Mouse (Mus musculus) forebrain, embryonic 13.5 days (tissue): Measurements from ENCODE around the gene Dnaaf1. TPM values are rescaled to one million over a fixed set of nuclear protein-coding genes. Genes with fewer than 3 reads are reported as not detected.
A peak's percentile ranks its signal among the peaks of the same experiment; 100 is the strongest.

ENCODE experiments used
- ATAC-seq: fragments of 200-750 bp; cut with Nextera tagmentation; 2 replicates; pipeline ENCODE4 v1.8.0; 2017
- H3K27ac ChIP-seq: fragments of 300-500 bp; sonication (generic); 2 replicates; pipeline ENCODE4 v1.5.1; 2015; ENCODE audit warnings: inconsistent platforms, mild to moderate bottlenecking, moderate library complexity
- H3K27me3 ChIP-seq: fragments of 300-500 bp; sonication (generic); 2 replicates; pipeline ENCODE4 v1.6.1; 2015; ENCODE audit warnings: mild to moderate bottlenecking, inconsistent platforms
- H3K36me3 ChIP-seq: fragments of 300-500 bp; sonication (generic); 2 replicates; pipeline ENCODE4 v1.6.1; 2015; ENCODE audit warnings: mild to moderate bottlenecking, inconsistent platforms; ENCODE audit not compliant: poor library complexity, severe bottlenecking
- H3K4me1 ChIP-seq: fragments of 300-500 bp; sonication (generic); 2 replicates; pipeline ENCODE4 v1.6.1; 2015; ENCODE audit warnings: inconsistent platforms
- H3K4me2 ChIP-seq: fragments of 300-500 bp; sonication (generic); 2 replicates; pipeline ENCODE4 v1.6.1; 2015; ENCODE audit warnings: inconsistent platforms, mild to moderate bottlenecking, moderate library complexity
- H3K4me3 ChIP-seq: fragments of 300-500 bp; sonication (generic); 2 replicates; pipeline ENCODE4 v1.5.1; 2015; ENCODE audit warnings: mild to moderate bottlenecking, inconsistent platforms
- H3K9ac ChIP-seq: fragments of 300-500 bp; sonication (generic); 2 replicates; pipeline ENCODE4 v1.6.1; 2015; ENCODE audit warnings: mild to moderate bottlenecking, inconsistent platforms
- H3K9me3 ChIP-seq: fragments of 300-500 bp; sonication (generic); replicated peaks from 2 replicates; pipeline ENCODE4 v1.6.1; 2016; ENCODE audit warnings: inconsistent platforms
- WGBS: fragments of 180-500 bp; shearing (Covaris S2); methylation state at CpG from one replicate; pipeline ENCODE4 v1.1.7; 2015; 5-methylcytosine and 5-hydroxymethylcytosine counted together
- polyA plus RNA-seq: library from polyadenylated mRNA; unstranded; fragments of >200 nt; fragmentation: Nextera tagmentation; extraction: Ambion mirVana; gene quantifications from 2 replicates; pipeline ENCODE4 v1.2.1, GENCODE M21; 2015

Gene Dnaaf1
- polyA plus RNA-seq, 1 experiment from 2014 or later = 0.19 TPM

DNA sequence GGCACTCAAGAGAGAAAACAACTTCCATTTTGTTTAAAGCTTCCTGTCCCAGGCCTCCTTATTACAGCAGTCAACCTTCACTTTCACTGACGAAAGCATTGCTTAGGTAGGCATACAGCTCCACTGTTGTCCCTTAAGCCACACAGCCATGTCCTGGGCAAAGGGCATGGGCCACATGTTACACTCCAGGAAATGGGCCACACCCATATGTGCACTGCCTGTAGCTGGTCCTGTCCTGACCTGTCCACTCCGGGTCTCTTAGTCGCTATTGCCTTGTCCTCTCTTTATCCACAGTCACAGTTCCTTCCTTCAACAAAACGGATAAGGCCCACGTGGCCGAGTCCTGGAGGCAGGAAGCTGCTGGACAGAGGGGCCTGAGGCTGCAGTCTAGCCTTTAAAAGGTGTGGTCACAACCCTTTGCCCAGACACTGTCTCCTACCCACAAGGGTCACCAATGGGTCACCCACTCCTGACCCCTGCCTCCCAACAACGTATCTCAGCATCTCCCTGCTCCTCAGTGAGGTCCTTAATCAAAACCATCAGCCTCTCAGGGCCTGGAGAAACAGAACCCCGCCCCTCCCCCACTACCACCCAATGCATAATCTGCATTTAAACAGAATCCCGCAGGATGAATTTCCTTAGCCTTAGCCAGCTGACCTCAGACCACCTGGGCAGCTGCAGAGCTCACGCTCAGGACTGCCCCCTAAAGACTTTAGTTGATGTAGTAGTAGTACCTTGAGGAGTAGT is 52.8 kb downstream of the Dnaaf1 start:
- Histone ChIP-seq H3K9me3 (no peaks in the 10 kb centered on the region), H3K4me2 (no peak overlapping the region), H3K27ac (no peak overlapping the region), H3K9ac (no peak overlapping the region), H3K4me1 (no peaks in the 10 kb centered on the region), H3K27me3 (peaks cover 3% of the 10 kb centered on the region), H3K36me3 (no peaks in the 10 kb centered on the region), H3K4me3 (no peak overlapping the region)
- ATAC-seq = no peak
- WGBS = 50% methylated on average over 10 of the region's 10 CpGs

DNA sequence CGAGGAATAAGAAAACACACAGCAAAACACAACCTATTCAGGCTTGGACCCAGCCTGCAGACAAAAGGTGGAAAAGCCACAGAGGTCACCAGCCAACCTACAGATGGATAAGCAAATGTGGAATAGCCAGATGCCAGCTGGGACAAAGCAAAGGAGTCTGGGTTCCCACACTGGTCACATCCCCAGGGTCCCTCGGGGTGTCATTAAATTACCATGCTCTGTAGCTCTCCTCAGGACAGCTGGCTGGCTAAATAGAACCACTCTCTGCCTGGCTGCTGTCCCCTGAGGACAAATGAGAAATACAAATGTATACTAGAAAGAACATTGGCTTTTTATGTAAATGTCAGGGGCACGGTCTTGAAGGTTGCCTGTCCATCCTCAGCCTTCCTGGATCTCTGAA is 55.8 kb downstream of the Dnaaf1 start:
- Histone ChIP-seq H3K27me3 (peaks cover 33% of the 10 kb centered on the region), H3K4me1 (no peaks in the 10 kb centered on the region; the same call in 1 of the 2 replicates), H3K4me2 (no peak overlapping the region), H3K27ac (no peak overlapping the region), H3K9me3 (no peaks in the 10 kb centered on the region), H3K4me3 (no peak overlapping the region), H3K9ac (no peak overlapping the region), H3K36me3 (no peaks in the 10 kb centered on the region)
- no peak for ATAC-seq
- 54% methylated on average over 3 of the region's 3 CpGs for WGBS

DNA sequence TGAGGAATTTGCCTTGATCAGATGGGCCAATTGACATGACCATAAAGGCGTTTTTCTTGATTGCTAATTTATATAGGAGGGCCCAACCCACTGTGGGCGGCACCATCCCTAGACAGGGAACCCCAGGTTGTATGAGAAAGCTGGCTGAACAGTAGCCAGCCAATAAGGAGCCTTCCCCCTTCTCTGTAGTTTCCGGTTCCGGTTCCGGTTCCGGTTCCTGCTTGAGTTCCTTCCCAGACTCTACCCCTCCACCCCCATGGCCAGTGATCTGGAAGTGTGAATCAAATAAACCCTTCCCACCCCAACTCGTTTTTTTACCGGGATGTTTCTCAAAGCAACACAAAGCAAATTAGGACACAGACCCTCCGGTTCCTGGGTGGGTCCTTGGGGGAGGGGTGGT is 57.2 kb downstream of the Dnaaf1 start:
- Histone ChIP-seq H3K9me3 (no peaks in the 10 kb centered on the region), H3K27me3 (peaks cover 36% of the 10 kb centered on the region), H3K36me3 (no peaks in the 10 kb centered on the region), H3K4me2 (no peak overlapping the region), H3K4me3 (no peak overlapping the region), H3K9ac (no peak overlapping the region), H3K27ac (no peak overlapping the region), H3K4me1 (no peaks in the 10 kb centered on the region; the same call in 1 of the 2 replicates)
- no peak for ATAC-seq
- 85% methylated on average over 9 of the region's 9 CpGs for WGBS

DNA sequence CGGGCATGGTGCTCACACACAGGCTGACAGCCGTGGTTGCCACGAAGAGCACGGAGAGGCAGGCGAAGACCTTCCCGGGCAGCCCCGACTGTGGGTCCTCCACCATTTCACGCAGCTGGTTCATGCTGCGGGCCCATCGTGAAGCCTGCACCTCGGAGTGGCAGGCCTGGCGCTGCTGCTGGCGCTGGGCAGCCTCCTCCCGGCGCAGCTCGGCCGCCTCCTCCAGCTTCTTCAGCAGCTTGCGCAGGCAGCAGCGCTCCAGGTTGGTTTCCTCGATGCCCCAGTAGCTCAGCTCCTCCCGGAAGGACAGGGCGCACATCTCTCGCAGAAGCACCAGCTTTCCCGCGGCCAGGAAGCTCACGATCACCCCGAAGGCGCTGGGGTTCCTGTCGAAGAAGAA is 57.9 kb downstream of the Dnaaf1 start:
- WGBS = 47% methylated on average over 29 of the region's 29 CpGs
- no peaks in the 10 kb centered on the region for H3K9me3 ChIP-seq
- no peak overlapping the region for H3K4me3 ChIP-seq
- no peaks in the 10 kb centered on the region; the same call in 1 of the 2 replicates for H3K4me1 ChIP-seq
- no peak overlapping the region for H3K9ac ChIP-seq
- no peak overlapping the region; the same call in 1 of the 2 replicates for H3K4me2 ChIP-seq
- no peak overlapping the region for H3K27ac ChIP-seq
- peaks cover 36% of the 10 kb centered on the region for H3K27me3 ChIP-seq
- no peak for ATAC-seq
- H3K36me3 ChIP-seq = no peaks in the 10 kb centered on the region

DNA sequence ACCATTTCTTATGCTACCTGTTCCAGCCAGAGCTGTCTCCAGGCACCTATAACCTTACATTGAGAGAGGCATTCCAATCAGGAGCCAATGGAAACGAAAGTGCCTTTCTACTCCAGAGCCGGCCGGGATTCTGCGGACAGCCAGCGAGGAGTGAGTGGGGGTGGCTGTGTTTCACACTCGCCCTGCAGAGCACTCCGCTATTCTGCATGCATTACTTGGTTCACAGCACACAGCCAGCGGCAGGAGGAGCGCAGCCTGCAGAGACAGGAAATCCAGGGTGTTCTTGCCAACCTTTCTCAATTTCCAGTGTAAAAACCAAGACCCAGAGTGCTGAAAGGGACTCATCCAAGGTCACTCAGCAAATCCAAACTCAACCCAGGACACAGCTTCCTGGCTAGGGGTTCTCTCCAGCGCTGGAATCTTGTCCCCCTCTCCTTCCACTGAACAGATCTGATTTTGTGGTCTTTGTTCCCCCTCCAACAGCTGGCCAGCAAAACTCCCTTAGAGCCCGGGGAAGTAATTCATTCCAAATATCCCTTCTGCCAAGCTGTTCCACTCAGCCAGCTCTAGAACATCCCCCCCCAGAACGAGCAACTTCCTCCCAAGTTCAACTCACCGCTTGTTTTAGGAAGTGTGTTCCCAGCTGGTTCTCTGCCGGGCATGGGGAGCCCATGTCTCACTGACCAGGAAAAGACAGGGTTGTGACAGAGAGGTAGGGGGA is 59.7 kb downstream of the Dnaaf1 start:
- no peaks in the 10 kb centered on the region for H3K36me3 ChIP-seq

DNA sequence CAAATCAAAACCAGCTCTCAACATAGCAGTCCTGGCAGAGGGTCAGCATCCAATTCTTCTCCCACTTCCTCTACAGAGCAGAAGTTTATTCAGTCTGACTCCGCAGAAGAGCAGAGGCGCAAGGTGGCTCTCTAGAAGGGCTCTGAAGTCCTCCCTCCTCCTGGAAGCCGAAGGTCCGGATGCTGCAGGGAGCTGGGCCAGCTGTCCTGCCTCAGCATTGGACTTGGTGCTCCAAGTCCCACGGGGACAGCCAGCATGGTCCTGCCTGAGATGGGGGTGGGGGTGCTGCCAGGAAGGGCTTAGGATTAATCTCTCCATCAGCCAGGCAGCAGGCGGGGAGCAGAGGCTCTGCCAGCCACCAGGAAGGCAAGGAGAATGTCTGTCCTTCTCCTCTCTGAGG is 60.3 kb downstream of the Dnaaf1 start, which contains the start of gene Kcng4:
Gene Kcng4 (minus strand): TSS at position 303 of the 400 bp plus-strand sequence.
- Histone ChIP-seq H3K4me2 (no peak within 1 kb of the TSS), H3K27me3 (peaks cover 36% of the 10 kb centered on the region), H3K27ac (no peak within 1 kb of the TSS), H3K4me1 (no peaks in the 10 kb centered on the region; the same call in 1 of the 2 replicates), H3K9ac (0 out of 2 replicates have a peak within 1 kb of the TSS, but pooled peaks have one; percentile 12), H3K4me3 (no peak within 1 kb of the TSS), H3K9me3 (no peaks in the 10 kb centered on the region), H3K36me3 (no peaks in the 10 kb centered on the region)
- WGBS = 37% methylated on average over 6 of the region's 6 CpGs
- ATAC-seq = no peak

More for the DNA sequence above, 59.7 kb downstream of the Dnaaf1 start:
- WGBS = 20% methylated on average over 14 of the region's 14 CpGs
- no peak for ATAC-seq
- Histone ChIP-seq H3K4me3 (no peak overlapping the region), H3K9ac (0 out of 2 replicates have a peak overlapping the region, but pooled peaks have one; percentile 12), H3K27ac (no peak overlapping the region), H3K4me1 (no peaks in the 10 kb centered on the region; the same call in 1 of the 2 replicates), H3K9me3 (no peaks in the 10 kb centered on the region), H3K27me3 (peaks cover 36% of the 10 kb centered on the region), H3K4me2 (no peak overlapping the region)

DNA sequence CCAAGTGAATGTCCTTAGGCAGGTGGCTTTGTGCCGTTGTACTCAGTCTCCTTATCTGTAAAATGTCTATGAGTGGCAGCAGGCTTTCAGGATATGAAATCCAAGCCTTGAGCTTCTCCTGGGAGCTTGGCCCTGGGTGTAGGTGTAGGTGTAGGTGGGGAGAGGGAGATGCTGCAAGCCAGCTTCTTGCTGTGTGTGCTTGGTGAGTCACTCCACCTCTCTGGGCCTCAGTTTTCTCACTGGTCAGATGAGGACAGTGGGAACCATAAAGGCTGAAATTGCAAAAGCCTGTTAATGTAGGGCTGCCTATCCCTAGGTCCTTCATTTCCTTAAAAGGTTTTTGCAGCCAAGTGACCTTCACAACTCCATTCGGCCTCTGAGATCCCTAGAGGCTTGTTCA is 60.9 kb downstream of the Dnaaf1 start:
- Histone ChIP-seq H3K4me2 (no peak overlapping the region), H3K9me3 (no peaks in the 10 kb centered on the region), H3K36me3 (no peaks in the 10 kb centered on the region), H3K27me3 (peaks cover 36% of the 10 kb centered on the region), H3K4me3 (no peak overlapping the region), H3K27ac (no peak overlapping the region), H3K4me1 (no peaks in the 10 kb centered on the region; the same call in 1 of the 2 replicates), H3K9ac (no peak overlapping the region)
- no peak for ATAC-seq
- 59% methylated on average over 2 of the region's 2 CpGs for WGBS

DNA sequence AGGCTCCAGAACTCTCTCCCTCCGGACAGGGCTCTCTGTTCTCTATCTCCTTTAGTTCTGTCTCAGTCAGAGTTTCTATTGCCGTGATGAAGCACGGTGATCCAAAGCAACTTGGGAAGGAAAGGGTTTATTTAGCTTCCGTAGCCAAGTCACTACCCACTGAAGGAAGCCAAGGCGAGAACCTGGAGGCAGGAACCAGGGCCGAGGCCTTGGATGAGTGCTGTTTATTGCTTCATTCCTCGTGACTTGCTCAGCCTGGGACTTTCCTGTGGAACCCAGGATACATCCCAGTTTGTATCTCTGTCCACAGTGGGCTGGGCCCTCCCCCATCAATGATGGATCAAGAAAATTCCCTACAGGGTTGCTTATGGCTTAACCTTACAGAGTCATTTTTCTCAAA is 61.7 kb downstream of the Dnaaf1 start:
- no peak overlapping the region for H3K4me3 ChIP-seq
- no peaks in the 10 kb centered on the region for H3K9me3 ChIP-seq
- peaks cover 36% of the 10 kb centered on the region for H3K27me3 ChIP-seq
- no peaks in the 10 kb centered on the region for H3K36me3 ChIP-seq
- no peaks in the 10 kb centered on the region; the same call in 1 of the 2 replicates for H3K4me1 ChIP-seq
- ATAC-seq = no peak
- H3K9ac ChIP-seq = no peak overlapping the region
- H3K4me2 ChIP-seq = no peak overlapping the region
- WGBS = 63% methylated on average over 7 of the region's 7 CpGs
- H3K27ac ChIP-seq = no peak overlapping the region

DNA sequence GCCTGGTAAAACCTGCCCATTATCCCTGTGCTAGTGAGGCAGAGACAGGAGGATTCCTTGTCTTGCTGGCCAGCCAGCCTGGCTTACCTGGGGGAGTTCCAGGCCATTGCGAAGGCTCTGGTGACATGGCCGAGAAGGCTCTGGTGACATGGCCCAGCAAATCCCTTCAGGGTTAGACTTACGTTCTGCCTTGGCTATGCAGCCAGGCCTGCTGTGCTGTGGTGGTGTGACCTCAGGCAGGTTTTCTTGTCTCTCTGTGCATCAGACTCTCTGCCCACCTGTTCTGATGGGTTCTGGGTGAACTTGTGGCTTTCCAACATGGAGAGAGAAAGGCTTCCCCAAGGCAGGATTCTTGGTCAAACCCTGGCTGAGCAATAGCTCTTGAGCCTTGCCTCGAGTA is 62.3 kb downstream of the Dnaaf1 start:
- no peaks in the 10 kb centered on the region; the same call in 1 of the 2 replicates for H3K4me1 ChIP-seq
- no peak overlapping the region for H3K9ac ChIP-seq
- 87% methylated on average over 4 of the region's 4 CpGs for WGBS
- H3K4me3 ChIP-seq = no peak overlapping the region
- no peaks in the 10 kb centered on the region for H3K9me3 ChIP-seq
- no peaks in the 10 kb centered on the region for H3K36me3 ChIP-seq
- no peak overlapping the region for H3K27ac ChIP-seq
- H3K4me2 ChIP-seq = no peak overlapping the region
- no peak for ATAC-seq
- peaks cover 36% of the 10 kb centered on the region for H3K27me3 ChIP-seq

DNA sequence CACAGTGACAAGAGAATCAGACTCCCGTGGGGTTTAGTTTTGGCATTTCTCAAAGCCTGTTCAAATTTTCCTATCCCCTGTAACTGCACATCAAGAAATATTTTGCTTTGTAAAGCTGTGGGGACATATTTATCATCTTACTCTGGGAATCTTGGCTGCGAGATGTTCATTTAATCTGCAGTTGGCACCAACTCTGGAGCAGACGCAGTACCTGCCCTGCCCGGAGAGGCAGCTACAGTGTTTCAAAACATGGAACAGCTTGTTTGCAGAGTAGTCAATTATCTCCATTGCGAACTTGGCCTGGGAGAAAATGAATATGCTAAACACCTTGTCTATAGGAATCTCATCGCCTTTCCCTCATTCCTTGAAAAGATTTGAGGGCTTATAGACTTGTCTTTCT is 63.2 kb downstream of the Dnaaf1 start:
- ATAC-seq = no peak

DNA sequence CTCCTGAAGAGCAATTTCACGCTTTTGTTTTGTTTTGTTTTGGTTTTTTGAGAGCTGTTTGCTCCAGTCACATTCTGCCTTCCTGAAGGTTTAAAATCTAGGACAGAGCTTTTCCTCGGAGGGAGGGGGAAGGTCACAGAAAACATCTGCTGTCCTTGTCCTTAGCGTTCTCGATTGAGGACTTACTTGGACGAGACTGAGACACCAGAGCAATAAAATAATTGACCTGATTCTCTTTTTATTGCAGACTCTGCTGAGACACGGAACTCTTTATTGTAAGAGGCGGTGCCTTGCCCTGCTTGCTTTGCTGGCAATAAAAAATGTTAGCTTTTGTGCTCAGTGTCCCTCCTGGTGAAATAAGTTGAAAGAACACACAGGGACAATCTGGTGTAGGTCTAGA is 64.8 kb downstream of the Dnaaf1 start:
- H3K4me3 ChIP-seq = no peak overlapping the region
- no peak overlapping the region for H3K27ac ChIP-seq
- H3K4me1 ChIP-seq = no peaks in the 10 kb centered on the region; the same call in 1 of the 2 replicates
- no peaks in the 10 kb centered on the region for H3K9me3 ChIP-seq
- H3K4me2 ChIP-seq = no peak overlapping the region
- no peaks in the 10 kb centered on the region for H3K36me3 ChIP-seq
- H3K27me3 ChIP-seq = peaks cover 13% of the 10 kb centered on the region
- ATAC-seq = no peak
- H3K9ac ChIP-seq = no peak overlapping the region
- WGBS = 73% methylated on average over 7 of the region's 7 CpGs

More for the DNA sequence above, 63.2 kb downstream of the Dnaaf1 start:
- peaks cover 28% of the 10 kb centered on the region for H3K27me3 ChIP-seq
- H3K36me3 ChIP-seq = no peaks in the 10 kb centered on the region
- no peak overlapping the region for H3K27ac ChIP-seq
- WGBS = 57% methylated on average over 6 of the region's 6 CpGs
- no peaks in the 10 kb centered on the region; the same call in 1 of the 2 replicates for H3K4me1 ChIP-seq
- no peak overlapping the region for H3K4me3 ChIP-seq
- H3K9me3 ChIP-seq = no peaks in the 10 kb centered on the region
- no peak overlapping the region for H3K4me2 ChIP-seq
- no peak overlapping the region for H3K9ac ChIP-seq

DNA sequence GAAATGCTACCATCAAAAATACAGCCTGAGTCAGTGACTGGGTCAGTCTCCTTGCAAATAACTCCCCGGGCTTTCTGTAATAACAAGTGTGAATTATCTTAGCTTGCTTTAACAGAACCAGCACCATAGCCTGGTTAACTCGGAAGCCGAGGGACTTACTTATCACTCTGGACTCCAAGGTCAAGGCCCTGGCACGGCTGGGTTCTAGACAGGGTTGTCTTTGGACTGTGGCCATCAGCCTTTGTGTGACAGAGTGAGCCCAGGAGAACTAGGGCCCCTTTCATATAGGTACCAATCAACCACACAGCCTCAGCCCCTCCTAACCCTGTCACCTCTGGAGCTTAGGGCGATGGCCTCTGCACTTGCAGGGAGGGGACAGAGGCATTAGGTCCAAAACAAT is 66.0 kb downstream of the Dnaaf1 start:
- Histone ChIP-seq H3K36me3 (no peaks in the 10 kb centered on the region), H3K9me3 (no peaks in the 10 kb centered on the region), H3K27me3 (0 out of 2 replicates have a peak, but pooled peaks cover 1% of the 10 kb centered on the region), H3K4me1 (no peaks in the 10 kb centered on the region), H3K4me3 (no peak overlapping the region), H3K4me2 (no peak overlapping the region), H3K27ac (no peak overlapping the region), H3K9ac (no peak overlapping the region)
- ATAC-seq = no peak
- 90% methylated on average over 5 of the region's 5 CpGs for WGBS
